Mouse (Mus musculus): ENCODE data around the gene Tas2r107. TPM values are rescaled to one million over a fixed set of nuclear protein-coding genes. Genes with fewer than 3 reads are reported as not detected.
"Not testable (repeated sequence)": the region's sequence is repeated elsewhere in the genome, so short reads cannot be mapped to it uniquely, and the experiment has no call there.

Gene Tas2r107
- total RNA-seq (2022), result not detected

- DNase-seq (ENCODE audit: low spot score in 2 of 2), result no peak
Observed at GRCm38 (mm10) chr6:131660049-131660448, at the start of gene Tas2r107. Gene Tas2r107, minus strand, starts transcription at chr6:131660149.

- no peak for DNase-seq (ENCODE audit: low spot score in 2 of 2)
Observed at GRCm38 (mm10) chr6:131689963-131690362, 30.0 kb upstream of the Tas2r107 start, which contains the start of gene Tas2r114. Gene Tas2r114, minus strand, starts transcription at chr6:131690063.

- DNase-seq (ENCODE audit: low spot score in 2 of 2), result no peak
Observed at GRCm38 (mm10) chr6:131687395-131687794, 27.4 kb upstream of the Tas2r107 start, which contains the start of gene Tas2r105. Gene Tas2r105, minus strand, starts transcription at chr6:131687495.

GRCm38 (mm10) chr6:131685644-131686043 is 25.7 kb upstream of the Tas2r107 start, which contains the start of gene Tas2r104:
Gene Tas2r104, minus strand, starts transcription at chr6:131685744.
- DNase-seq (ENCODE audit: low spot score in 2 of 2), result no peak

GRCm38 (mm10) chr6:131678786-131679185 is 18.8 kb upstream of the Tas2r107 start, which contains the start of gene Tas2r106:
Gene Tas2r106, minus strand, starts transcription at chr6:131678886.
- DNase-seq (ENCODE audit: low spot score in 2 of 2), result no peak

- no peak for DNase-seq (ENCODE audit: low spot score in 2 of 2)
Observed at GRCm38 (mm10) chr6:131630812-131631211, 29.1 kb downstream of the Tas2r107 start, which contains the start of gene Tas2r130. Gene Tas2r130, minus strand, starts transcription at chr6:131630912.

GRCm38 (mm10) chr6:131609956-131610355 is 50.0 kb downstream of the Tas2r107 start:
- DNase-seq (ENCODE audit: low spot score in 2 of 2), result not testable (repeated sequence)

Other genes with a start within 250 kb of the Tas2r107 start
- gene 5430401F13Rik, start 173.7 kb downstream of the Tas2r107 start, total RNA-seq (2022), result not detected
- gene Gm6619, start 173.7 kb downstream of the Tas2r107 start, total RNA-seq (2022), result not detected
- gene Tas2r130, start 29.2 kb downstream of the Tas2r107 start, total RNA-seq (2022), result not detected
- not detected for gene Tas2r106, start 18.7 kb upstream of the Tas2r107 start, total RNA-seq (2022)
- not detected for gene Tas2r104, start 25.6 kb upstream of the Tas2r107 start, total RNA-seq (2022)
- gene Tas2r105, start 27.3 kb upstream of the Tas2r107 start, total RNA-seq (2022), result not detected
- not detected for gene Tas2r114, start 29.9 kb upstream of the Tas2r107 start, total RNA-seq (2022)

Data from gastrocnemius, adult 8-10 months (tissue).